Mouse (Mus musculus): ENCODE results near the gene Cenpm.

GRCm38 (mm10) chr15:82255944-82256383 is 11.4 kb upstream of the Cenpm start:
- TF ChIP-seq POLR2A (IDR thresholded peaks at IDR 0.05; ENCODE audit: borderline replicate concordance, extremely low read depth, low read depth, low read length), result no peak
- TF ChIP-seq CTCF (IDR thresholded peaks at IDR 0.05; ENCODE audit: insufficient read depth, low read length), result no peak
